Mouse (Mus musculus) liver, embryonic 14.5 days (tissue): Measurements from ENCODE around the gene Coq8b. TPM values are rescaled to one million over a fixed set of nuclear protein-coding genes. Genes with fewer than 3 reads are reported as not detected.

ENCODE experiments used
- ATAC-seq: fragments of 200-750 bp; cut with Nextera tagmentation; 2 replicates; pipeline ENCODE4 v1.8.0; 2017; ENCODE audit warnings: moderate number of reproducible peaks, mild to moderate bottlenecking, moderate library complexity; ENCODE audit not compliant: insufficient read depth
- DNase-seq, 3 experiments: peaks; one replicate each; pipeline ENCODE4 v3.0.0-alpha.2; 2012 to 2013; ENCODE audit warnings: low read depth in 3 of 3, low spot score in 3 of 3
- H3K27ac ChIP-seq: fragments of 300-500 bp; sonication (generic); 2 replicates; pipeline ENCODE4 v1.5.1; 2014; ENCODE audit warnings: moderate library complexity, mild to moderate bottlenecking, control low read depth, inconsistent platforms
- H3K27me3 ChIP-seq: fragments of 300-500 bp; sonication (generic); 2 replicates; pipeline ENCODE4 v1.6.1; 2014; ENCODE audit warnings: mild to moderate bottlenecking, low read length, moderate library complexity; ENCODE audit not compliant: control insufficient read depth, insufficient read depth
- H3K36me3 ChIP-seq: fragments of 300-500 bp; sonication (generic); replicated peaks from 2 replicates; pipeline ENCODE4 v1.6.1; 2014; ENCODE audit warnings: low read depth; ENCODE audit not compliant: control insufficient read depth, insufficient read depth
- H3K4me1 ChIP-seq, 2 experiments: fragments of 200-500 bp in 1 of 2; fragments of 300-500 bp in 1 of 2; sonication (generic) in 1 of 2; replicated peaks; 2 replicates each; pipeline ENCODE4 v1.6.1; 2012 to 2014; ENCODE audit warnings: antibody characterized with exemption in 1 of 2, inconsistent platforms in 1 of 2, low read length in 1 of 2; ENCODE audit not compliant: control insufficient read depth in 2 of 2, insufficient read depth in 2 of 2
- H3K4me2 ChIP-seq: fragments of 300-500 bp; sonication (generic); 2 replicates; pipeline ENCODE4 v1.6.1; 2014; ENCODE audit warnings: low read depth, mild to moderate bottlenecking, control low read depth, moderate library complexity
- H3K4me3 ChIP-seq, 2 experiments: fragments of 200-500 bp in 1 of 2; fragments of 300-500 bp in 1 of 2; sonication (generic) in 1 of 2; 2 replicates each; pipeline ENCODE4 v1.5.1; 2012 to 2014; ENCODE audit warnings: low read depth in 2 of 2, low read length in 2 of 2, mild to moderate bottlenecking in 2 of 2, control low read depth in 1 of 2, inconsistent platforms in 1 of 2, moderate library complexity in 1 of 2; ENCODE audit not compliant: insufficient read depth in 1 of 2
- H3K9ac ChIP-seq: fragments of 300-500 bp; sonication (generic); replicated peaks from 2 replicates; pipeline ENCODE4 v1.6.1; 2014; ENCODE audit warnings: mild to moderate bottlenecking, control low read depth, moderate library complexity
- H3K9me3 ChIP-seq: fragments of 300-500 bp; sonication (generic); 2 replicates; pipeline ENCODE4 v1.6.1; 2016; ENCODE audit warnings: low read length, mixed read lengths; ENCODE audit not compliant: control insufficient read depth
- CTCF ChIP-seq: IDR thresholded peaks from 2 replicates; pipeline ENCODE4 v1.5.1; 2016; ENCODE audit warnings: antibody characterized with exemption, low read depth, control low read depth
- EP300 ChIP-seq: IDR thresholded peaks from 2 replicates; pipeline ENCODE4 v1.6.1; 2016; ENCODE audit warnings: antibody characterized with exemption, low read depth
- WGBS: fragments of 180-500 bp; shearing (Covaris S2); extraction: QIAGEN DNeasy Blood & Tissue Kit; methylation state at CpG from one replicate; pipeline ENCODE4 v1.1.7; 2014; ENCODE audit not compliant: insufficient replicate concordance; 5-methylcytosine and 5-hydroxymethylcytosine counted together
- polyA plus RNA-seq, 2 experiments: library from polyadenylated mRNA; depleted of rRNA in 1 of 2; stranded (reverse) in 1 of 2; unstranded in 1 of 2; fragments of >200 nt; fragmentation: Nextera tagmentation in 1 of 2; extraction: Ambion mirVana in 1 of 2; gene quantifications; 2 replicates each; pipeline versions ENCODE4 v1.2.1 to v1.2.3; 2012 to 2014

Coq8b gene
- polyA plus RNA-seq, 2 experiments, result 9.3 to 17.7 TPM

DNA sequence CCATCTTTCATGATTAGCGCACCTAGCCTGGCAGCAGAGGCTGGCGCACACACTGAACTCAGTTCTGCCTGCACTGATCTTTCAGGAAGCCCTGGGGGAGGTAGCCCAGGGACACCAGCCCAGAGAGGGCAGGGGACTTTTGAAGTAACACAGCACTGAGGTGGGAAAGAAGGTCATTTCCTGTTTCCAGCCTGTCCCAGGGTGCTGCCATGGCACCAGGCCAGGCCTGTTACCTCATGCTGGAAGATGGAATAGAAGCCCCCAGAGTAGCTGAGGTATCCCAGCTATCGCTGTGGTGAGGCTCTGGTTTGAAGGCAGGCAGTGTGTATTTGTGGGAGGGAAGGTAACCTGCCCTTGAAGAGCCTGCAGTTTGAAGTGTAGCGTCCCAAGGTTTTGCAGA, 42.1 kb downstream of the Coq8b start:
- Histone ChIP-seq H3K4me1 (0 out of 4 replicates have a peak, but pooled peaks cover 0 to 3% of the 10 kb centered on the region in 2 experiments), H3K4me3 (no peak overlapping the region), H3K9me3 (no peaks in the 10 kb centered on the region), H3K27ac (no peak overlapping the region), H3K27me3 (no peaks in the 10 kb centered on the region), H3K9ac (no peak overlapping the region), H3K36me3 (no peaks in the 10 kb centered on the region), H3K4me2 (no peak overlapping the region)
- DNase-seq (no peak), ATAC-seq (no peak)
- WGBS, result 77% methylated on average over 4 of the region's 4 CpGs
- TF ChIP-seq EP300, result no peak
- TF ChIP-seq CTCF, result no peak

DNA sequence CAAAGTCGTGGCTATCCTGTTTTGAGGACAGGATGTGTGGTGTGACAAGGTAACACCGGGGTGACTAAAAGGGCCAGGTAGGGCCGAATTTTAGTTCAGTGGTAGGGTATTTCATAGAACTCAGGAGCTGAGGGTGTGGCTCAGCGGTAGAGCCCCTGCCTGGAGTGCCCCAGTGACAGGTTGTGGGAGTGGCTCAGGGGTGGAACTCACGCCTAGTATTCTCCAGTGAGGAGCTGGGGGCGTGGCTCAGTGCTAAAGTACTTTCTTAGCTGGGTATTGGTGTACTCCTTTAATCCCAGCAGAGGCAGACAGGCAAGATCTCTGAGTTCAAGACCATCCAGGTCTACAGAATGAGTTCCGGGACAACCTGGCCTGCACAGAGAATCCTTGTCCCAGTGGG, 43.2 kb downstream of the Coq8b start:
- TF ChIP-seq CTCF (no peak), EP300 (no peak)
- H3K9me3 ChIP-seq, result no peaks in the 10 kb centered on the region
- ATAC-seq (0 out of 2 replicates have a peak, but pooled peaks have one; percentile 47), DNase-seq (no peak)
- 34% methylated on average over 7 of the region's 7 CpGs for WGBS
- H3K4me3 ChIP-seq, result no peak overlapping the region
- H3K27ac ChIP-seq, result no peak overlapping the region
- no peaks in the 10 kb centered on the region for H3K27me3 ChIP-seq
- no peak overlapping the region for H3K4me2 ChIP-seq
- 0 out of 4 replicates have a peak, but pooled peaks cover 0 to 3% of the 10 kb centered on the region in 2 experiments for H3K4me1 ChIP-seq
- H3K9ac ChIP-seq, result no peak overlapping the region
- no peaks in the 10 kb centered on the region for H3K36me3 ChIP-seq

DNA sequence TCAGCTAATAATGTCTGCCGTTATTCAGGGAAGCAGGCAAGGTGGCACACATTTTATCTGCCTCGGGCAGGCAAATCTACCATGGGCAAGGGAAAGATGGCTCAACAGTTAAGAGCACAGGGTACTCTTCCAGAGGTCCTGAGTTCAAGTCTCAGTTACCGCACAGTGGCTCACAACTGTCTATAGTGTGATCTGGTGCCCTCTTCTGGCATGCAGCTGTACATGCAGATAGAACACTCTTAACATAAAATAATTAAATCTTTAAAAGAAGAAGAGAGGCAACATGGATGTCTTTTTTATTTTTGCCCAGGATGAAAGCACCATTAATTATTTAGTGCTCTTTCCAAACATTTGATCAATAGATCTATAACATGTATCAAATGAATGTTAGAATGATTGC, 44.4 kb downstream of the Coq8b start:
- Histone ChIP-seq H3K9ac (no peak overlapping the region), H3K36me3 (no peaks in the 10 kb centered on the region), H3K27me3 (no peaks in the 10 kb centered on the region), H3K4me1 (0 out of 4 replicates have a peak, but pooled peaks cover 0 to 3% of the 10 kb centered on the region in 2 experiments), H3K4me2 (no peak overlapping the region), H3K4me3 (no peak overlapping the region), H3K9me3 (no peaks in the 10 kb centered on the region), H3K27ac (no peak overlapping the region)
- TF ChIP-seq EP300 (no peak), CTCF (peak; percentile 65)
- ATAC-seq (no peak), DNase-seq (no peak)
- WGBS, result 75% methylated on average over 3 of the region's 3 CpGs

DNA sequence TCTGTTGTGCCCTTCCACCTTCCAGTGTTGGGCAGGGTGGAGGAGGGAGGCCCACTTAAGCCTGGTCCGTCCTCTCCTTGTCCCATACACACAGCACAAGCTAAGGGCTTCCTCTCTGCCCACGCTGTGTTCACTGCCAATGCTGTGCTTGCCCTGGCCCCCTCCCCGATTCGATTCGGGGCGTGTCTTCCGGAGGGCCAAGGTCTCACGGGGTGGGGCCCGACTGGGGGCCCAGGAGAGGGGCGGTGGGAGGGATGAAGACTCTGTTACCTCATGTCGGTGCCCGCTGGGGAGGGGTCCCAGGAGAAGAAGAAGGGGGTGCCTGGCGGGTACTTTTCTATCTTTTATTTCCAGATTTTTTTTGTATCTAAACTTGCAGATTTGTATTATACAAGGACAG, 48.9 kb downstream of the Coq8b start:
- no peak for ATAC-seq
- WGBS, result 55% methylated on average over 13 of the region's 13 CpGs

DNA sequence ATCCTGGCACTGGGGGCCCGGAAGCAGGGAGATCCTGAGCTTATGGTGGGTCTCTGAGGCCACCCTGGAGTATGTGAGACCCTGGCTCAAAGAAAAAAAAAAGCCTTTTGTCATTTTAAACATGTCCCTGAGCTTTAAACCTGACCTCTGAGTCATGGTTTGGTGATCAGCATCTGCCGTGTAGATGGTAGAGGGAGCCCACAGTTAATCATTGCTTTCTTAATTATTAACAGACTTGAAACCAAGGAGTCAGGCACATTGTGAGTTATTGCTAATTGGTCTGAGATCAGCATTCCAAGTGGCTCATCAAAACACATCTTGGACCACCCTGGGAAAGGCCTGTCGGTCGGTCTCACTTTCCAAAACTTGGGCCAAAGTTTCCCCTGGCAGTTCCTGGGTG, 49.4 kb downstream of the Coq8b start:
- ATAC-seq, result no peak
- 63% methylated on average over 4 of the region's 4 CpGs for WGBS
- Histone ChIP-seq H3K9ac (no peak overlapping the region), H3K36me3 (no peaks in the 10 kb centered on the region), H3K4me1 (no peaks in the 10 kb centered on the region; a peak in 1 of 4 replicates), H3K27ac (no peak overlapping the region), H3K9me3 (no peaks in the 10 kb centered on the region), H3K4me3 (no peak overlapping the region), H3K4me2 (no peak overlapping the region), H3K27me3 (0 out of 2 replicates have a peak, but pooled peaks cover 2% of the 10 kb centered on the region)
- no peak for DNase-seq
- TF ChIP-seq CTCF (no peak), EP300 (no peak)

More for the DNA sequence above, 48.9 kb downstream of the Coq8b start:
- Histone ChIP-seq H3K27ac (no peak overlapping the region), H3K9ac (no peak overlapping the region), H3K9me3 (no peaks in the 10 kb centered on the region), H3K27me3 (0 out of 2 replicates have a peak, but pooled peaks cover 2% of the 10 kb centered on the region), H3K4me2 (no peak overlapping the region), H3K36me3 (no peaks in the 10 kb centered on the region), H3K4me1 (no peaks in the 10 kb centered on the region; a peak in 1 of 4 replicates), H3K4me3 (no peak overlapping the region)
- DNase-seq, result no peak
- no peak for TF ChIP-seq CTCF
- no peak for TF ChIP-seq EP300
